Comparison of ENCODE assay signal across 8 mouse cellular contexts in the genomic region with DNA sequence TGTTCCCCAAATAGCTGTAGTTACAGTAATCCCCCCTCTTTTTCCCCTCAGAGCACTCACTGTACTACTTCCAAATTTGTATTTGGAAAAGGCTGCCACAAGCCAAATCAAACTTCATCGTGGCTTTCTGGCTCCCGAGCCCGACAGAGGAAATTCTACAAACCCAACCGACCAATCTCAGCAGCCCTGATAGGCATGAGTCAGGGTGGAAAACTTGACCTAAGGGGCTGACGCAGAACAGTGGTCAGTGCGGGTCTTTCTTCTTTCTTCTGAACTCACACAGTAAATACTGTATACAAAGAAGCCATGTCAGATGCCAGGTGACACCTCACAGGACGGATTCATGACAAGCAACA.
DNase-seq lines count a peak whose midpoint lies in the region; ATAC-seq lines count a peak whose summit lies in the region.

No protein-coding gene starts in this region.

- 0 out of 2 replicates have a peak, but pooled peaks have one; percentile 14 for ATAC-seq in frontal cortex, adult (ENCODE audit: low TSS enrichment)
- ATAC-seq in common myeloid progenitor, adult 5-6 weeks (replicated peaks; ENCODE audit: low read depth, poor library complexity, severe bottlenecking) = peak; percentile 23; the same call in 1 of the 2 replicates

- no peak for DNase-seq in frontal cortex, adult 2 months (ENCODE audit: extremely low spot score in 1 of 2, low spot score in 1 of 2)
- peak; percentile 59 for DNase-seq in heart, postnatal 4 days
- DNase-seq in lung, postnatal 36 days = peak; percentile 52
- no peak for DNase-seq in embryo, embryonic 9.5 days (ENCODE audit: extremely low spot score)
- DNase-seq in B cell, adult 2 months = no peak
- DNase-seq in cerebellum, adult 11 months = no peak

Comparison
In these comparisons a context has a peak if more than half of its experiments do, and no peak if none do; other contexts are left out.
1. DNase-seq: peak in heart, postnatal 4 days (single experiment) and lung, postnatal 36 days (single experiment); none in frontal cortex, adult 2 months (0 of 2), embryo, embryonic 9.5 days (single experiment), B cell, adult 2 months (0 of 2) and cerebellum, adult 11 months (single experiment).